Mouse (Mus musculus): ENCODE measurements at regions not wholly inside any gene's neighbourhood (a gene's known extent, or its start where the extent isn't known, plus 50 kb on each side); places are given as distances from the start of the nearest gene placed in this dataset.

DNA sequence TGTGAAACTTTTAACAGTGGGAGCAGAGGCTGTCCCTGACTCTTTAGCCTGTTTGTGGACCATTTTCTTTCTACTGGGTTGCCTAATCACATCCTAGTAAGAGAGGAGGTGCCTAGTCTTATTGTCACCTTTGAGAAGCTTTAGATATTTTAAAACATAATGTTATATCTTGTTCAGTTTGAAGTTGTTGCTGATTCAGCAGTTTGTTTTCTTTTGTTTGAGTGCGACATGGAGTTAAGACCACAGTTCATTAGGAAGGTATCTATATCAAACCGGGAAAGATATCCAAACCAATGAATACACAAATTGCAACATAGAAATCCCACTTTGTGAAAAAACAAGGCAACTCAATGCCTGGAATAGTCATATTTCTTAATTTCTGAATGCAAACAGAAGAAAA, 359.5 kb upstream of the 2610001J05Rik start:
- H3K4me3 ChIP-seq (ENCODE audit: low read depth, low read length), result no peak overlapping the region
- 89% methylated on average over 2 of the region's 2 CpGs for WGBS (ENCODE audit: insufficient replicate concordance)

DNA sequence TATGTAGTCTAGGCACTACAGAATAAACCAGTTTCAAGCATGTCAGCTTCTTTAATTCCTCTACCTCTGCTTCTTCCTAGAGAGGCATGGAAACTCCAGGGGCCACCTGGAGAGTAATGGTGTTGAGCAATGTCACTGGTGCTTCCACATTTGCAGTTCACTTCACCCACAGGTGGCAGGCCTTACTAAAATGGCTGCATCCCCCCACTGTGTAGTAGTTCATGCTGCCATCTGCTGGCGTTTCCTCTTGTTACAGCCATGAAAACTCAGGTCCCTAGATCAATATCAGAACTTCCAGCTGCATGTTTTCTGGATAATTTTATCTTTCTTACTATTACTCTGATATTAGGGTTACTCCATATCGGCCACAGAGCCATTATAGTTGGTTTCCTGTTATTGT, 336.2 kb upstream of the 2610001J05Rik start:
- H3K27me3 ChIP-seq (ENCODE audit: insufficient read depth, low read length), result no peaks in the 10 kb centered on the region
- no peaks in the 10 kb centered on the region for H3K4me1 ChIP-seq (ENCODE audit: insufficient read depth)
- no peak overlapping the region for H3K4me2 ChIP-seq (ENCODE audit: low read depth, low read length)
- peak; percentile 64 for TF ChIP-seq CTCF (IDR thresholded peaks at IDR 0.05; ENCODE audit: low read depth)
- no peak for TF ChIP-seq EP300 (IDR thresholded peaks at IDR 0.05; ENCODE audit: low read depth)
- H3K36me3 ChIP-seq (replicated peaks; ENCODE audit: insufficient read depth, low read length), result no peaks in the 10 kb centered on the region
- no peak overlapping the region for H3K9ac ChIP-seq (replicated peaks)
- ATAC-seq (peak; percentile 27; the same call in 1 of the 2 replicates), DNase-seq (peak; percentile 46)
- no peak overlapping the region for H3K27ac ChIP-seq (ENCODE audit: low read depth)
- 14% methylated on average over 2 of the region's 2 CpGs for WGBS (ENCODE audit: insufficient replicate concordance)
- no peaks in the 10 kb centered on the region for H3K9me3 ChIP-seq (ENCODE audit: low read length)
- no peak overlapping the region for H3K4me3 ChIP-seq (ENCODE audit: low read depth, low read length)

More for the DNA sequence above, 359.5 kb upstream of the 2610001J05Rik start:
- H3K9me3 ChIP-seq (ENCODE audit: low read length), result no peaks in the 10 kb centered on the region
- no peak for TF ChIP-seq EP300 (IDR thresholded peaks at IDR 0.05; ENCODE audit: low read depth)
- no peak for TF ChIP-seq CTCF (IDR thresholded peaks at IDR 0.05; ENCODE audit: low read depth)
- DNase-seq, result no peak
- no peak overlapping the region for H3K27ac ChIP-seq (ENCODE audit: low read depth)
- H3K9ac ChIP-seq (replicated peaks), result no peak overlapping the region
- ATAC-seq, result no peak
- H3K27me3 ChIP-seq (ENCODE audit: insufficient read depth, low read length), result no peaks in the 10 kb centered on the region
- H3K4me1 ChIP-seq (ENCODE audit: insufficient read depth), result no peaks in the 10 kb centered on the region
- H3K36me3 ChIP-seq (replicated peaks; ENCODE audit: insufficient read depth, low read length), result no peaks in the 10 kb centered on the region
- no peak overlapping the region for H3K4me2 ChIP-seq (ENCODE audit: low read depth, low read length)

DNA sequence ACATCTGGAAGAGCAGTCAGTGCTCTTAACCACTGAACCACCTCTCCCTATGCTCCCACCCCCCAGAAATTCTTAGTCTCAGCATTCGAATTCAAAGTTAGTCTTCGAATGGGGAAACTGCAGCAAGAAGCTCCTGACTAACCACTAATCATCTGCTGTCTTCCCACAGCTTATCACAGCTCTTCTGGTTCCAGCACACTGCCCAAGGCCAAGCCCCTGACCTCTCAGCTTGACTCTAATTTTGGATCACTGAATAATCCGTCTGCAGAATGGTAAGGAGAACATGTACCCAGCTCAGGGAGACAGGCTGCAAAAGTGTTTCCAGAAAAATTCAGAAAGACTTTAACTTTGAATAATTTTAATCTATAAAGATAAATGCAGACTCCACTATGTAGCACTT, 325.8 kb upstream of the 2610001J05Rik start:
- ATAC-seq, result no peak
- H3K27ac ChIP-seq (ENCODE audit: low read depth), result no peak overlapping the region
- 58% methylated on average over 3 of the region's 3 CpGs for WGBS (ENCODE audit: insufficient replicate concordance)
- no peaks in the 10 kb centered on the region for H3K27me3 ChIP-seq (ENCODE audit: insufficient read depth, low read length)
- no peaks in the 10 kb centered on the region for H3K9me3 ChIP-seq (ENCODE audit: low read length)
- no peaks in the 10 kb centered on the region for H3K36me3 ChIP-seq (replicated peaks; ENCODE audit: insufficient read depth, low read length)
- H3K4me1 ChIP-seq (ENCODE audit: insufficient read depth), result no peaks in the 10 kb centered on the region
- TF ChIP-seq CTCF (IDR thresholded peaks at IDR 0.05; ENCODE audit: low read depth) (no peak), EP300 (IDR thresholded peaks at IDR 0.05; ENCODE audit: low read depth) (no peak)
- H3K4me2 ChIP-seq (ENCODE audit: low read depth, low read length), result no peak overlapping the region
- H3K9ac ChIP-seq (replicated peaks), result no peak overlapping the region
- DNase-seq, result no peak
- H3K4me3 ChIP-seq (ENCODE audit: low read depth, low read length), result no peak overlapping the region

DNA sequence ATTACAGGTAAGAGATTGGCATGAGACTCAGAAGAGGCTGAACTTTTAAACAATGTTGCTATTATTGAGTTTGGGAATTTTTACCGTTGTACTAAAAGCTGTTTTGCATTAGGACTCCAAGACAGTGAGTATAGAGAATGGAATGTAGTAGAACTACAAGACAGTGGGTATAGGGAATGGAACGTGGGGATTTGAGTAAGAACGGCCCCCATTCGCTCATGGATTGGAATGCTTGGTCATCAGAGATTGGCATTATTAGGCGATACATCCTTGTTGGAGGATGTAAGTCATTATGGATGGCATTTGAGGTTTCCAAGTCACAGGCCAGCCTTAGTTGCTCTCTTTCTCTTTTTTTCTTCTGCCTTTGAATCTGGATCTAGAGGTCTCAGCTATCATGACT, 324.0 kb upstream of the 2610001J05Rik start:
- 72% methylated on average over 5 of the region's 5 CpGs for WGBS (ENCODE audit: insufficient replicate concordance)
- Histone ChIP-seq H3K9ac (replicated peaks) (no peak overlapping the region), H3K36me3 (replicated peaks; ENCODE audit: insufficient read depth, low read length) (no peaks in the 10 kb centered on the region), H3K4me3 (ENCODE audit: low read depth, low read length) (no peak overlapping the region), H3K4me1 (ENCODE audit: insufficient read depth) (no peaks in the 10 kb centered on the region), H3K4me2 (ENCODE audit: low read depth, low read length) (no peak overlapping the region), H3K27ac (ENCODE audit: low read depth) (no peak overlapping the region), H3K9me3 (ENCODE audit: low read length) (no peaks in the 10 kb centered on the region), H3K27me3 (ENCODE audit: insufficient read depth, low read length) (no peaks in the 10 kb centered on the region)
- DNase-seq (no peak), ATAC-seq (no peak)
- no peak for TF ChIP-seq EP300 (IDR thresholded peaks at IDR 0.05; ENCODE audit: low read depth)
- TF ChIP-seq CTCF (IDR thresholded peaks at IDR 0.05; ENCODE audit: low read depth), result no peak

DNA sequence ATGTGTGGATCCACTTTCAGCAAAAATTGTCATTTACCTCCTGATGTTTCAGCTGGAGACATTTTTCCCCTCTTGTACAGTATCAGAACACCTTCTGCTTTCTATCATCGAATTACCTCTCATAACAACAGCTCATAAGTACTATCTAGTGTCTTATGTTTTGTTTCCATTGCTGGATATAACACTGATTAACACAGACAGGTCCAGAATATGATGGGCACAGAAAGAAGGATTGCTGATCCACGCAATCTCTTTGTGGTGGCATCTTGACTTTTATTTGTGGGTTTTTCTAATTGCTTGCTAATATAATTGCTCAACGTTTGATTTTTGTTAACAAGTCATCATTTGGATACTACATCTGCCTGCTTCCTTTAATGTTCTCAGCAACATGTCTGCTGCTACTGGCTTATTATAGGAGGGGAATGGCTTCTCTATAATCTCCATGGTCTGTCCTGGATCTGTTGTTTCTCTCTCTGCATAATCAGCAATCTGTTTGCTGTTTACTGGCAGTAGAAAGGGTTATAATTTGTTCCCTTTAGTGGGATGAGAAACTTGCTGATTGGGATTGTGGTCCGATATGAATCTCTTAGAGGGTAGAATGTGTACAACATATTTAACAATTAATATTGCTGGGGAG, 320.2 kb upstream of the 2610001J05Rik start:
- Histone ChIP-seq H3K4me1 (ENCODE audit: insufficient read depth) (no peaks in the 10 kb centered on the region), H3K9ac (replicated peaks) (no peak overlapping the region), H3K36me3 (replicated peaks; ENCODE audit: insufficient read depth, low read length) (no peaks in the 10 kb centered on the region), H3K4me2 (ENCODE audit: low read depth, low read length) (no peak overlapping the region), H3K9me3 (ENCODE audit: low read length) (no peaks in the 10 kb centered on the region), H3K27me3 (ENCODE audit: insufficient read depth, low read length) (no peaks in the 10 kb centered on the region), H3K27ac (ENCODE audit: low read depth) (no peak overlapping the region), H3K4me3 (ENCODE audit: low read depth, low read length) (no peak overlapping the region)
- TF ChIP-seq CTCF (IDR thresholded peaks at IDR 0.05; ENCODE audit: low read depth) (no peak), EP300 (IDR thresholded peaks at IDR 0.05; ENCODE audit: low read depth) (no peak)
- WGBS (ENCODE audit: insufficient replicate concordance), result 70% methylated on average over 4 of the region's 4 CpGs
- DNase-seq (no peak), ATAC-seq (no peak)

DNA sequence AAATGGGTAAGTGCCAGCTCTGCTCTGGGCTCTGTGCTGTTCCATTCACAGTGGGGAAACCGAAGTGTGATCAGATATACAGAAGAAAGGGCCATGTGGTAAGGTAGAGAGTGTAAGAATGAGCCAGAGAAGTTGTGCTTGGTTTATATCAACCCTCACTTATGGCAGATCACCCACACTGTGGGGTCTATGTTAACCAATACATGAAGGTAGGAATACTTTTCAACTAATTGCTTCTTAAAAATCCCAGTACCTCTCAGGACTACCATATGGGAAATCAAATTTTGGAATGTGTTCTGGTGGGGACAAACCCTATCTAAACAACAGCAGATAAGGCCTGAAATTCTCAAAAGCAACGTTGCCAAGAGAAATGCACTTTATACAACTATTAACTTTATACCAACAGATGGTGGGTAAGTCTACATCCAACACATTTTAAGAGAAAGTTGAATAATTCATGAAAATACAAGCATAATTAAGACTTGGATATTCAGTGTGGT, 314.7 kb upstream of the 2610001J05Rik start:
- H3K4me3 ChIP-seq (ENCODE audit: low read depth, low read length), result no peak overlapping the region
- no peak for DNase-seq
- no peak overlapping the region for H3K4me2 ChIP-seq (ENCODE audit: low read depth, low read length)
- WGBS (ENCODE audit: insufficient replicate concordance), result 37% methylated on average over 2 of the region's 2 CpGs
- H3K36me3 ChIP-seq (replicated peaks; ENCODE audit: insufficient read depth, low read length), result no peaks in the 10 kb centered on the region
- H3K4me1 ChIP-seq (ENCODE audit: insufficient read depth), result no peaks in the 10 kb centered on the region
- no peaks in the 10 kb centered on the region for H3K27me3 ChIP-seq (ENCODE audit: insufficient read depth, low read length)
- TF ChIP-seq CTCF (IDR thresholded peaks at IDR 0.05; ENCODE audit: low read depth) (no peak), EP300 (IDR thresholded peaks at IDR 0.05; ENCODE audit: low read depth) (no peak)
- ATAC-seq, result no peak
- no peak overlapping the region for H3K27ac ChIP-seq (ENCODE audit: low read depth)
- no peak overlapping the region for H3K9ac ChIP-seq (replicated peaks)
- H3K9me3 ChIP-seq (ENCODE audit: low read length), result no peaks in the 10 kb centered on the region

Measured in liver, postnatal 0 days (tissue).